Mouse (Mus musculus): ENCODE data around the gene Ckap4.
"Not testable (repeated sequence)": the region's sequence is repeated elsewhere in the genome, so short reads cannot be mapped to it uniquely, and the experiment has no call there.

Gene Ckap4

DNA sequence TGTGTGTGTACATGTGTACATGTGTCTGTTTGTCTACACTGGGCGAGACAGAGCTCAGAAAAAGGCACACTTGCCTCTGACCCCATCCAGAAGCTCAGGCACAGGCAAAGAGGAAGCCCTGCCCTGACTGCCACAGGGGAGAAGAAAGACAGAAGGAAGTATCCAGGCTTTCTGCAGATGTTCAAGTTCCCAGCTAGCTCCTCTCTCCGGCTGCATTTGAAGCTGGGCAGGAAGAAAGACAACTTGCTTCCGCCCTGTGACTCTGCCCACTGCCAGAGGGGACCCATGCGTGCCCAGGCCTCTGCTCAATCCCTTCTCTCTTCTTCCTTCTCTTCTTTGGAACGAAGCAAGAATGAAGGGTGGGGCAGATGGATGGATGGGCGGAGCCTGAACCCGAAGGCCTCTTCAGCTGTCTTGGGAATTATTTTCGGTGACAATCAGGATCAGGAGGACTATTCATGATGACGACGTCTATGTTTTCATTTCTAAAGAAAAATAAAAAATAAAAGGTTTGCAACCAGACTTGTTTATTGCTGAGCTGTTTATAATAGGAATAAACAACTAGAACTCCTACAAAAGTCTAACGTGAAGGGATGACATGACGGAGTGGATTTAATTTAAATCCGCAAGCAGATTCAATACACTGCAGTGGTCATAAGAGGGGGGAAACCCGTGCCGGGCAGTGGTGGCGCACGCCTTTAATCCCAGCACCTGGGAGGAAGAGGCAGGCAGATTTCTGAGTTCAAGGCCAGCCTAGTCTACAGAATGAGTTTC is 15.5 kb upstream of the Ckap4 start:
- no peak for DNase-seq (ENCODE audit: low spot score in 2 of 2)

DNA sequence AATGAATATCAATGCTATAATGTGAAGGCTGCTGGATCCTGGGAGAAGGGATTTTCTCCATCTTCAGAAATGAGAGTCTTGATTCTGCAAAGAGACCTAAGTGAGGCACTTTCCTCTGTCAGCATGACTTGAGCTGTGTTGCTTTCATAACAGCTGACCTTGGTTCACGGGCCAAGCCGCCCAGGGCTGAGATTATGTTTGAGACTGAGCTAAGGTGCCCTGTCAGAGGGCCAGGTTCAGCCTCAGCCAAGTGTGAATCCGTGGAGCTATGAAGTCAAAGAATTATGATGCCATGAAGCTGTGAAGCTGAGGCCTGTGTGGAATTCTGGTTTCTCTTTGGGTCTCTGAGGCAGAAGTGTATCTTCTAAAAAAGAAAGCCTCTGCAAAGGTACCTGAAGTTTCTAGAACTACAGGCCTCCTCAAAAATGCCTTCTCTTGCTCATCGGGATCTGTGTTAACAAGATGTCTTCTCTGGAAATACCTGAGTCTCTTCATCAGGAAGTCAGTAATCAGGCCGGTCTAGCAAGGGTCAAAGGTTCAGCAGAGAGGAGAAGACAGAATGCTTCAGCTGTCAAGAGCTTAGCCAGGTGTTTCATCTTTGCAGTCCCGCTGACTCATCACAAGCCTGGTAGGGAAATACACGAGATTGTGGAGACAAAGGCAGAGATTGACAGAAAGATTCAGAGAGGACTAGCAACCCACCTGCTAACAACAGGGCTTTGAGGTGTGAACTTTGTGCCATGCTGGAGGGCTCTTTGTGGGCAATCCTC is 11.2 kb upstream of the Ckap4 start:
- DNase-seq (ENCODE audit: low spot score in 2 of 2), result no peak

DNA sequence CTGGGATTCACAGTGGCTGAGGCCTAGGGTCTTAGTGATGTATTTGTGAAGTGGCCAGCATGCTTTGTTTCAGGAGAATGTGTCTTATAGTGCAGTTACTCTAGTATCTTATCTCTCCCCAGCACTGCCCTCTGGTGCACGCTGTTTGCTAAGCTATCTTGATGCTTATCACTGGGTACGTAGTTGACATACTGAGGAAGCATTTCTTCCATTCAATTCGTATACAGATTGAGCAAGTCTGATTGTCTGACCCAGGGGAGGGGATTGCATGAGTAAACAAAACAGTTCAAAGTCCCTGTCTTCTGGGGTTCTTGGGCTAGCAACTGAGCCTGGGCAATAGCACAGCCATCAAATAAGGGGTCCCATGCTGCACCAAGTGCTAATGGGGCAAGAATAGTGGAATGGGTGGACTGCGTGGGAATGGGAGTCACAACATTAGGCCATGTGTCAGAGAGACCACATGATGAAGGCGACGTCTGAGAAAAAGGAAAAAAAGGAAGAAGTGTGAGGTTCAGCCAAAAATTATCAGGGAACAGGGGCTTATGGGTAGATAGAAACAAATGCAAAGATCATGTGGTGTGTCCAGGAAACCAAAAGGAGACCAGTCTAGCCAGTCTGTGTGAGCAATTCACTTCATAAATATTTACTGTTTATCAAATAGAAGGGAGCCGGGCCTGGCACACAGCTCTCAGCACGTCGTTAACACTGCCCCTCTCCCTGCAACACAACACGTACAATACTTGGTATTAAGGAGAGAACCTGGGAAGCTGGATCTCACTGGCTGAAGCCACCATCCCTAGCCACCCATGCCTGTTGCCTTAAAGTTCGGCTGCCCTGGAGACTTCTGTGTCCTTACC is 9.2 kb upstream of the Ckap4 start:
- DNase-seq (ENCODE audit: low spot score in 2 of 2), result no peak

DNA sequence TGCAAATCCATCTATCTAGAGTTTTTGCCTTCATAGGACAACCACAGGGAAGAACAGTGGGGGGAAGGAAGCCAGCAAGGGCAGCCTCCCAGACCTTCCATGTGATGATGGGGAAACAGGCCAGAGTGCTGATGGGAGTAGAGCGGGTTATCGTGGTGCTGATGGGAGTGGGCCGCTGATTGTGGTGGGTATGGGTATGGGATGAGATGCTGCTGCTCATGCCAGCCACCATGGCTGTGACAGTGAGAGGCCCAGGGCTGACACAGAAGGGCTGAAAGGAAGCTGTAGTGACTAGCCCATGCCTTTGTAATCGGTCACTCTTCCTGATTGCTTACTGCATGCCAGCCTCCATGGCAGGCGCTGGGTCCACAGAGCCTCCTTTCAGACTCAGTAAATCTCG is 5.8 kb upstream of the Ckap4 start:
- DNase-seq (ENCODE audit: low spot score in 2 of 2), result no peak

DNA sequence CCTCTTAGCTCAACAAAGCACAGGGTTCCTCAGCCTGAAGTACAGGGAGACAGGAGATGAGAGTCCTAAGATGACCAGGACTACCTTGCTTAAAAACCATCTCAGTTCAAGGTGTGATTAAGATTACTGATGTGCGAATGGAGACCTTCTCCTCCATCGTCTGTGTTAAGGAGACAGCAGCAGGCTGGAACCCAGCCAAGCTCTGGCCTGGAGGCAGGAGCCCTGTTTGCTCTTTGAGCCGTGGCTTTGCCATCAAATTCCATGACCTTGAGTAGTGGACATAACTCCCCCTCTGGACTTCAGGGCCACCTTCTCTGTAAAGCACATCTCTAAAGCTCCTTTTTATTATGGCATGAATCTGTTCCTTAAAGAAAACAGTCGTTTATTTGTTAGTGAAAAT is 2.0 kb upstream of the Ckap4 start:
- no peak for DNase-seq (ENCODE audit: low spot score in 2 of 2)

DNA sequence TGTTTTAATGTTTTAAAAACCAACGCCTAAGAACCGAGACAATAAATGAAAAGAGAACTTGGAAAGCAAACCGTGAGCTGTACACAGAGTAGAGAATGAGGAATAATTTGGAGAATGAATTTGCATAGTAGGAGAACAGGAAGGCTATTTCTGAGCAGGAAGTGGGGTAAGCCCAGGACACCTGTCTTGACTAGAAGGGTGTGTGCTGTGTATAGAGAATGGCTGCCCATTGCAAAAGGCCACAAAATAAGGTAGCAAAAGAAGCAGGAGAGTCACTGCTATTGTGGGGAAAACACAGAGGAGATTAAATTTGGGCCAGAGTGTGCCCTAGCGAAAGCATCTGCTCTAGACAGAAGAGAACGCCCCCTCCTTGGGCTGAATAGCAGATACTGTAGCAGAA is 1.6 kb upstream of the Ckap4 start:
- DNase-seq (ENCODE audit: low spot score in 2 of 2), result no peak

- peak in 1 of 2 experiments; percentile 39 for DNase-seq (ENCODE audit: low spot score in 2 of 2)
These were observed 665 bp downstream of the Ckap4 start for GRCm38 (mm10) chr10:84532911-84533882.

- DNase-seq (ENCODE audit: low spot score in 2 of 2), result peak in 1 of 2 experiments; percentile 37
These were observed 1.5 kb downstream of the Ckap4 start for GRCm38 (mm10) chr10:84532191-84532889.

GRCm38 (mm10) chr10:84531576-84531975 is 2.3 kb downstream of the Ckap4 start:
- DNase-seq (ENCODE audit: low spot score in 2 of 2), result no peak

DNA sequence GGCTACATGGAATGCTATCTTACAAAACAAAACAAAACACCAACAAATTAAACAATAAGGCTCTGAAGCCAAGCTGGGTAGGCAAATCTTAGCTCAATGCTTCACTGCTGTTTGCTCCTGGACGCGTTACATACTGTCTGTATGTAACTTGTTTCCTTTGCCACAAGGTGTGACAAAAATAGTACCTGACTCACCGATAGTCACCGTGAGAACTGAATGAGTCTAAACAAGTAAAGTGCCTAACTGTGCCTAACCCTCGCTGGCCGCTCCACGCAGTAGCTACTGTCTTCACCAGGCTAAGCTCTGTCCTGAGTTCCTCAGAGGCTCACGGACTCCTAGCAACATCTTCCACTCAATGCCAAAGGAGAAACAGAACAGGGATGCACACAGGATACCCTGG is 3.5 kb downstream of the Ckap4 start:
- no peak for DNase-seq (ENCODE audit: low spot score in 2 of 2)

DNA sequence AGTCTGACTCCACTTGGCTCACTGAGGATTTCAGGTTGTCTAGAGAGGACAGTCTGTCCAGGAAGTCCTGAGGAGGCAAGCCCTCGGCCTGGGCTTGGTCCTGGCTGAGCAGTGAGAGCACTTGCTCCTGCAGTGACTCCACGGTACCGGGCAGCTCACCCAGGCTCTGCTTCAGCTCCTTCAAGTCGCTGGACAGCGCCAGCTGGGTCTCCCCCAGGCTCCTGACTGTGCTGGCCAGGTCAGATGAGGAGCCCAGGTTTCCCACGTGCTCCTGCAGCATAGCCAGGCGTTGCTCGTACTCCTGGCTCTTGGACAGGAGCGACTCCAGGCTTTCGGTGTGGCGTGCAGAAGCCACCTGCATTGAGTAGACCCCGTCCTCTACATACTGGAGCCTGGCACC is 6.2 kb downstream of the Ckap4 start:
- DNase-seq (ENCODE audit: low spot score in 2 of 2), result no peak

- no peak for DNase-seq (ENCODE audit: low spot score in 2 of 2)
These were observed 6.8 kb downstream of the Ckap4 start for GRCm38 (mm10) chr10:84527070-84527469.

- no peak for DNase-seq (ENCODE audit: low spot score in 2 of 2)
These were observed 7.4 kb downstream of the Ckap4 start for GRCm38 (mm10) chr10:84526488-84526887.

GRCm38 (mm10) chr10:84523682-84524081 is 10.2 kb downstream of the Ckap4 start:
- DNase-seq (ENCODE audit: low spot score in 2 of 2), result no peak

- DNase-seq (ENCODE audit: low spot score in 2 of 2), result peak in 1 of 2 experiments; percentile 54
These were observed 17.4 kb downstream of the Ckap4 start for GRCm38 (mm10) chr10:84516414-84516927.

- DNase-seq (ENCODE audit: low spot score in 2 of 2), result not testable (repeated sequence)
These were observed 17.9 kb downstream of the Ckap4 start for GRCm38 (mm10) chr10:84515980-84516379.

- peak; percentile 50 to 74 for DNase-seq (ENCODE audit: low spot score in 2 of 2)
These were observed 18.3 kb downstream of the Ckap4 start for GRCm38 (mm10) chr10:84515512-84515950.

DNA sequence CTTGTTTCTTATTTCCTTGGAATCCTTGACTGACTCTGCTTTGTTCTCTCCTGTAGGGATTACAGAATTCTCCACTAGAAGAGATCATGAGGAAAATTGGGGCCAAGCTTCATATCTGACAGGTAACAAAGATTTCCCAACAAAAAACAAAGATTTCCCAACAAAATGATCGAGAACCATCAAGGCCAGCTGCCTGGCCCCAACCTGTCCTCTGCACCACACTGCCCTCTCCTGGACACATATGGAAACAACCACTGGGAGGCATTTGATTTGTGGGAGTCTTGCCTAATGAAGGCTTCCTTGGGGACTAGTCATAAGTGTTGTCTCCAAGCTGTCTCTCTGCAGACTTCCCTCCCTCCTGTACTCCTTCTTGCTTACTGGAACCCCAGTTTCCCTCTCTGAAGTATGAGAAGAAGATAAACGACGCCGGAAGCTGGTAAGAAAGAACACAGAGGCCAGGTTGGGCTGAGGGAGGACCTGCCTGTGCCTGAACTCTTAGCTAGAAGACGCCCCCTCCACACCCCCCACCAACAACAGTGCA is 19.8 kb downstream of the Ckap4 start:
- DNase-seq (ENCODE audit: low spot score in 2 of 2), result peak; percentile 49 to 71

- DNase-seq (ENCODE audit: low spot score in 2 of 2), result no peak
These were observed 21.1 kb downstream of the Ckap4 start for GRCm38 (mm10) chr10:84512766-84513165.

DNA sequence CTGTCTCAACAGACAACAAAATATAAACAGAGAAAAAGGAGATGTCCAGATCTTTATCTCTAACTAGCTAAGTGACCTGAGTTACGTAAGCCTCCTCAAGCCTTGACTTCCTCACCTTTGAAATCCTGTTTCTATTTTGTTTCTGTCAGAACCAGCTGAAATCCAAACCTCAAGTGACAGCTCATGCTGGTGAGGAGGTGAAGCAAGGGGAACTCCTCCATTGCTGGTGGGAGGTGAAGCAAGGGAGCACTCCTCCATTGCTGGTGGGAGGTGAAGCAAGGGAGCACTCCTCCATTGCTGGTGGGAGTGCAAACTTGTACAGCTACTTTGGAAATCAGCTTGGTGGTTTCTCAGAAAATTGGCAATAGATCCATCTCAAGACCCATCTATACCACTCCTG is 25.3 kb downstream of the Ckap4 start:
- DNase-seq (ENCODE audit: low spot score in 2 of 2), result no peak

Data from urinary bladder, postnatal 4 days (tissue).